Mouse (Mus musculus) kidney, embryonic 14.5 days (tissue): ENCODE results near the gene Arpp21. TPM values are rescaled to one million over a fixed set of nuclear protein-coding genes. Genes with fewer than 3 reads are reported as not detected.

Experiments used
- ATAC-seq: fragments of 200-750 bp; cut with Nextera tagmentation; 2 replicates; pipeline ENCODE4 v1.8.0; 2017; ENCODE audit warnings: moderate number of reproducible peaks, mild to moderate bottlenecking, moderate TSS enrichment, moderate library complexity; ENCODE audit not compliant: low FRiP score, low TSS enrichment
- H3K27ac ChIP-seq: fragments of 300-500 bp; sonication (generic); 2 replicates; pipeline ENCODE4 v1.5.1; 2014; ENCODE audit warnings: low read depth, mild to moderate bottlenecking, low read length, moderate library complexity, mixed read lengths
- H3K27me3 ChIP-seq: fragments of 300-500 bp; sonication (generic); 2 replicates; pipeline ENCODE4 v1.6.1; 2014; ENCODE audit warnings: mild to moderate bottlenecking, low read length; ENCODE audit not compliant: control insufficient read depth, insufficient read depth
- H3K36me3 ChIP-seq: fragments of 300-500 bp; sonication (generic); 2 replicates; pipeline ENCODE4 v1.6.1; 2014; ENCODE audit warnings: low read length, mixed read lengths; ENCODE audit not compliant: control insufficient read depth, insufficient read depth
- H3K4me1 ChIP-seq: fragments of 300-500 bp; sonication (generic); 2 replicates; pipeline ENCODE4 v1.6.1; 2014; ENCODE audit warnings: low read length, mixed read lengths; ENCODE audit not compliant: control insufficient read depth, insufficient read depth
- H3K4me2 ChIP-seq: fragments of 300-500 bp; sonication (generic); replicated peaks from 2 replicates; pipeline ENCODE4 v1.6.1; 2014; ENCODE audit warnings: low read depth, mild to moderate bottlenecking, low read length
- H3K4me3 ChIP-seq: fragments of 300-500 bp; sonication (generic); 2 replicates; pipeline ENCODE4 v1.5.1; 2014; ENCODE audit warnings: mild to moderate bottlenecking, low read length
- H3K9ac ChIP-seq: fragments of 300-500 bp; sonication (generic); 2 replicates; pipeline ENCODE4 v1.6.1; 2014; ENCODE audit warnings: low read depth, mild to moderate bottlenecking, low read length, moderate library complexity
- H3K9me3 ChIP-seq: fragments of 300-500 bp; sonication (generic); 2 replicates; pipeline ENCODE4 v1.6.1; 2016; ENCODE audit warnings: low read length; ENCODE audit not compliant: control insufficient read depth
- WGBS: fragments of 180-500 bp; shearing (Covaris S2); extraction: QIAGEN DNeasy Blood & Tissue Kit; methylation state at CpG from one replicate; pipeline ENCODE4 v1.1.7; 2014; 5-methylcytosine and 5-hydroxymethylcytosine counted together
- polyA plus RNA-seq: library from polyadenylated mRNA; unstranded; fragments of >200 nt; fragmentation: Nextera tagmentation; extraction: Ambion mirVana; gene quantifications from 2 replicates; pipeline ENCODE4 v1.2.1, GENCODE M21; 2014

Arpp21 gene
- polyA plus RNA-seq, 1 experiment from 2014 or later = 0.55 TPM

DNA sequence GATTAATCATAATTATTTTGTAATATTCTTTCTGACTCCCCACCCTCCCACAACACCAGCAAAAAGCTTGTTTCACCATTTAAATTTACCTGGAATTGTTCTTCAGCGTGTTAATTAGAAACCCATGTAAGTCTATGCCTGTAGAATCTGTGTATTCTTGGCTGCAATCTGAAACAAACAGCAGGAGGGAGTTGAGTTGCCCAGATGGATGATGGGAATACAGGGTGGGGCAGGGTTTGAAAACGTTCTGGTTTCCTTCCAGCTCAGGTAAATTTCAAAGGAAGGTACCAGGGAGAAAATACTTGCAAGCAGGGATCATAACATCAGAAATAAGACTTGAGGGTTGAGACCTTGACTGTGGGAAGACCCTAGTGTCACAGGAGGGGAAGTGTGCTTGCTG, 58.2 kb downstream of the Arpp21 start:
- no peak overlapping the region for H3K4me3 ChIP-seq
- no peak overlapping the region for H3K4me2 ChIP-seq
- H3K4me1 ChIP-seq = peaks cover 6% of the 10 kb centered on the region; the same call in 1 of the 2 replicates
- H3K27ac ChIP-seq = no peak overlapping the region
- 73% methylated on average over 2 of the region's 2 CpGs for WGBS
- no peaks in the 10 kb centered on the region for H3K9me3 ChIP-seq
- H3K27me3 ChIP-seq = no peaks in the 10 kb centered on the region
- H3K36me3 ChIP-seq = no peaks in the 10 kb centered on the region
- no peak for ATAC-seq
- H3K9ac ChIP-seq = no peak overlapping the region

DNA sequence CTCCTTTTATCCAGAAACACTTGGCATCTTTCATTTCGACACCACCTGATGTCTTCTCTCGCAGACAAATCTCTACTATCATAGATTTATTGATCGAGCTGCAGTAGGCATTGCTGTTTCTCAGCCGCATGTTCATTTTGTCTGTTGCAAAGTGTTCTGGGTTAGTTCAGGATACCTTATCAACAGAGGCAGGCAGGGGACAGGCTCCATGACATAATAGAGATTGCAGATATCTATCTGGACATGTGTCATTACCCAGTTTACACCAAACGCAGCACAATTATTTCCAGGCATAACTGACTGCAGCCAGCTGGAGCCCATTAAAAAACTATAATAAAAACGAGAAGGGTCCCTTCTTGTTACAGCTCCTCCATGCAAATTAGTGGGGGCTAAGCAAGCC, 59.4 kb downstream of the Arpp21 start:
- H3K9ac ChIP-seq = no peak overlapping the region
- WGBS = 63% methylated on average over 6 of the region's 6 CpGs
- no peaks in the 10 kb centered on the region for H3K27me3 ChIP-seq
- ATAC-seq = no peak
- H3K9me3 ChIP-seq = no peaks in the 10 kb centered on the region
- H3K36me3 ChIP-seq = no peaks in the 10 kb centered on the region
- H3K4me1 ChIP-seq = peaks cover 6% of the 10 kb centered on the region; the same call in 1 of the 2 replicates
- H3K4me2 ChIP-seq = no peak overlapping the region
- no peak overlapping the region for H3K27ac ChIP-seq
- H3K4me3 ChIP-seq = no peak overlapping the region

DNA sequence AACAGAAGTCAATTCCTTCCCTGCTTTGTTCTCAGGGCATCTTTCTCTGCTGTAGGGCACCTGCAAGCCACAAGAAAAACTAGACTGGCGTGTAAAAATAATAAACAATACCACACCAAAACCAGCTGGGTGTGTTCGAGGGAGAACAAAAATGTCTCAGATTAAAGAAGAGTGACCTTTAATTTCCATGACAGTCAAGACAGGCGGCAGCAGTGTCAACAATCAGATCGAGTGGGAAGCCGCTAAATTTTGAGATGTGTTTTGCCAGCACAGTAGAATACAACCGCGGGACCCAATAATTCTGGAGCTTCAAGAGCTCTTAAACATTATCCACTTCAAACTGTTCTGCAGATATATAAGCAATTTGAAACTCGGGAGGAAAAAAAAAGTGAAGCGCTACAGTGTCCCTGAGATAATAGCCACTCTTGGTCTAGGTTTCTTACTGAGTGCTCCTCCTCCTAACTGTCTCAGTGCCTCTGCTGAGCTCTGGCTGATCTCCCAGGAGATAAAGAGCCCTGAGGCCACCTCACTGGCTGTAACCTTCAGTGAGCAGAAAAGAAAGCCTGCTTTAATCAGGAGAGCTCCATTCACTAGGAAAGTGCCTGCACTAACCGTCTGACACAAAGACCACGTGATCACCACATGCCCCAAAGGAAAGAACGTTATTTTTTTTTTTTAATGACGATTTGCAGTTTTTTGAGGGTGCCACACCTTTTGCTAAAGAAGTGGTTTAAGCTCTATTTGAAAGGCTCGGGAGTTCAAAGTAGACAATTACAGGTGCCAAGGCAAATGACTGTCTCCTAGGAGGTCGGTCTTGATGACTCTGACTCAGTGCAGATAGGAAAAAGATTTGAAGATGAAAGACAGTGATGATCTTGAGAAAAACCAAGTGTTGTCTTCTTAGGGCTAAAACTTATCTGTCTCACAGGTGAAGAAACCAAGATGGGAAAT, 61.1 kb downstream of the Arpp21 start:
- 19% methylated on average over 15 of the region's 15 CpGs for WGBS
- Histone ChIP-seq H3K27me3 (no peaks in the 10 kb centered on the region), H3K4me2 (no peak overlapping the region; the same call in 1 of the 2 replicates), H3K9ac (no peak overlapping the region), H3K9me3 (no peaks in the 10 kb centered on the region), H3K4me3 (no peak overlapping the region), H3K27ac (no peak overlapping the region), H3K36me3 (no peaks in the 10 kb centered on the region), H3K4me1 (peaks cover 6% of the 10 kb centered on the region; the same call in 1 of the 2 replicates)
- ATAC-seq = peak; percentile 66; the same call in 1 of the 2 replicates

DNA sequence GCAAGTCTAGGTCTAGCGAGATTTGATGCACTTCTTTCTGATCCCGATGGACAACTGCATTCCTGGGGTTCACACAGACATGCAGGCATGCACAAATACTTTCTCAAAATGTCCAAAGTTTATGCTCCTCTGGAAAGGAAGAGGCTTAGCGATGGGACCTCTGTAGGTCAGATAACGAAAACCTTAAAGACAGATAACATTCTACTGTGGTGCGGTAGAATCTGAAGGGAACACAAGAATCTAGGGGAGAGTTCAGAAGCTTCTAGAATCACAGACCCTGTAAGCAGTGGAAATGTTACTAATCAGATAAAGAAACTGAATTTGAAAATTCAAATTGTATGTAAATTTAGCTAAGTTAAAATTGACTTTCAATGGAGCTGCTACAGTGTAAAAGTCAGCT, 62.0 kb downstream of the Arpp21 start:
- ATAC-seq = no peak
- Histone ChIP-seq H3K27ac (no peak overlapping the region), H3K9ac (no peak overlapping the region), H3K27me3 (no peaks in the 10 kb centered on the region), H3K9me3 (no peaks in the 10 kb centered on the region), H3K4me1 (peaks cover 6% of the 10 kb centered on the region; the same call in 1 of the 2 replicates), H3K36me3 (no peaks in the 10 kb centered on the region), H3K4me3 (no peak overlapping the region), H3K4me2 (no peak overlapping the region)
- WGBS = 84% methylated on average over 5 of the region's 5 CpGs

DNA sequence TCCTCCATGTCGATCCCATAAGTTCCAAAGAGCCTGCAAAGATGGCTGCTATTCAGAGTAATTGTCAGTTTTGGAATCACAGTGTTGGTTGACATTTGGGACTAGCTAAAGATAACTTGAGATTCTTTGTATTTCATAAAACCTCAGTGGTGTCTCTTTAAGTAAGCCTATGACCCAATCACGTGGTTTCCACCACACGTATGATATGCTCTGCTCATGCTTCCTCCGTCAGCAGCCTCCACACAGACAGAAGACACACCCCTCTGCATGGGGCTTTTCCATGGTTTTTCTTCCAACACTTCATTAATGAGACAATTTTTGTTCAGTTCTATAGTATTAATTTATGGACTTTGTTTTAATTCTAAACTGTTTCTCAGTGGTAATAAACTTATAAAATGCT, 71.1 kb downstream of the Arpp21 start:
- Histone ChIP-seq H3K9me3 (no peaks in the 10 kb centered on the region), H3K27me3 (no peaks in the 10 kb centered on the region), H3K4me2 (no peak overlapping the region), H3K27ac (no peak overlapping the region), H3K36me3 (no peaks in the 10 kb centered on the region), H3K4me1 (no peaks in the 10 kb centered on the region), H3K9ac (no peak overlapping the region), H3K4me3 (no peak overlapping the region)
- WGBS = 90% methylated on average over 4 of the region's 4 CpGs
- ATAC-seq = no peak

DNA sequence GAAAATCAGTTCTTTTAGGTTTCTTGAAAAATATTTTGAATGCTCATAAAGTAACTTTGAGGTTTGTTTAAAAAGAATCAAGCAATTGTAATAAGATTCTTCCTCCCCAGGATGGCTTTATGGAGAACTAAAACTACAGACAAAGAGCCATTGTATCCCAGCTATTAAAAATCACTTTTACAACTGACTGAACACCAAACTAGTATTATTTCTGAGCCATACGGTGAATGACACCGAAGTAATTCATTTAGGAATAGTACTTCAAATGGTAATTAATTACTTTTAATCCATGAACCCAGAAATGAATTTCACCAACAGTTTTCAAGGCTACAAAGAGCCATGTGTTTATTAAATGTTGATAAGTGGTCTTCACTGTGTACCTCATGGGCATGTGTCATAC, 74.8 kb downstream of the Arpp21 start:
- H3K4me2 ChIP-seq = no peak overlapping the region
- 81% methylated on average over 2 of the region's 2 CpGs for WGBS
- no peak for ATAC-seq

DNA sequence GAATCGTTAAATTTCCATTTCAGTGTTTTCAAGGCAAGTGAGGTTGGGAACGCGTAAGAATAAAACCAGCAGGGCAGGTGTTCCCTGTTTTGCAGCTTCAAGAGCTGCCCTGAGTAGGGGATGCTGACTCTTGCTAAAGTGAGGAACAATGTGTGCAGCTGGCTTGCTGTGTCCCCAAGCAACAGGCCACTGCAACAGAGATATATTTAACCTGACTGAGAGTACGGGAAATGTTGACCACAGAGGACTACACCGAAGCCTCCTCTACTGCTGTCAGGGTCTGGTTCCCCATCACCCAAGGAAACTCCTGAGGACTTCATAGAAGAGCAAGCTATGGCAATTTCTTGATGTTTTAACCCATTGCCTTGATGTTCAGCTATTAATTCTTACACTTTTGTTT, 81.8 kb downstream of the Arpp21 start:
- no peaks in the 10 kb centered on the region for H3K9me3 ChIP-seq
- no peak overlapping the region for H3K27ac ChIP-seq
- H3K4me3 ChIP-seq = no peak overlapping the region
- no peaks in the 10 kb centered on the region for H3K27me3 ChIP-seq
- ATAC-seq = no peak
- H3K4me2 ChIP-seq = no peak overlapping the region
- no peak overlapping the region for H3K9ac ChIP-seq
- WGBS = 87% methylated on average over 5 of the region's 5 CpGs
- no peaks in the 10 kb centered on the region for H3K36me3 ChIP-seq
- no peaks in the 10 kb centered on the region for H3K4me1 ChIP-seq

More for the DNA sequence above, 74.8 kb downstream of the Arpp21 start:
- no peak overlapping the region for H3K9ac ChIP-seq
- no peaks in the 10 kb centered on the region for H3K36me3 ChIP-seq
- no peak overlapping the region for H3K4me3 ChIP-seq
- H3K27me3 ChIP-seq = no peaks in the 10 kb centered on the region
- H3K4me1 ChIP-seq = no peaks in the 10 kb centered on the region
- no peaks in the 10 kb centered on the region for H3K9me3 ChIP-seq
- no peak overlapping the region for H3K27ac ChIP-seq

DNA sequence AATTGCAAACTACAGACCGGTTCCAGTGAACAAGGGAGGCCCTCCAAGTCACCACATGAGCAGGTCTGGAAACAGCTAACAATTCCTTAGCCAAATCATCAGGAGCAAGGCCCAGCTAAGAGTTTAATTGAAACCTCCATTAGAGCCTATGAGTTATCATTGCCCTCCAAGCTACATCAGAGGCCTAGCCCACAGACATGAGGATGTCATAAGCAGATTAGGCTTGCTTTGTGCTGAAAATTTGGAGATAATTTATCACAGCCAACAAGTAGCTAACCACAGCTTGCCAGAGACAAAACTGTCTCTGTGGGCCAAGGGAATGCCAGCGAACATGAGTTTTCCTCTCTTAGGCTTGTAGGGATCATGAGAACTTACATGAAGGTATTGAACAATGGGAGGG, 83.0 kb downstream of the Arpp21 start:
- no peak overlapping the region for H3K9ac ChIP-seq
- 93% methylated on average over 2 of the region's 2 CpGs for WGBS
- no peaks in the 10 kb centered on the region for H3K27me3 ChIP-seq
- no peaks in the 10 kb centered on the region for H3K4me1 ChIP-seq
- ATAC-seq = no peak
- no peak overlapping the region for H3K27ac ChIP-seq
- H3K9me3 ChIP-seq = no peaks in the 10 kb centered on the region
- H3K36me3 ChIP-seq = no peaks in the 10 kb centered on the region
- H3K4me3 ChIP-seq = no peak overlapping the region
- H3K4me2 ChIP-seq = no peak overlapping the region

DNA sequence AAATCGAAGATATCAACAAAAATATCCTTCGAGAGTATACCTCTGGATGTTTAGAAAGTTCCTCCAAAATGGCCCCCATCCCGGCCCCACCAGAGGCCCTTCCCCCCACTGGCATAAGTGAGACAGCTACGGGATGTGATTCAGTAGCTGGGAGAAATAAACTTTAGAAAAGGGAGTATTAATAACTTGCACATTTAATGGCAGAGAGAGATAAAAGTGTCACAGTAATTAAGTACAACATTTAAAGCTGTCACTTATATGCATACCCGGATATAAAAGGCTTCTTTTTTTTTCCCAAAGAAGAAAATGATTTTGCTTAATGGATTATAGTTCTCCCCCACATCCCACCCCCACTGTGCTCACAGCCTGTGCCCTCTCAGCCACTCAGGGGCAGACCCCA, 84.6 kb downstream of the Arpp21 start:
- Histone ChIP-seq H3K4me2 (no peak overlapping the region), H3K4me1 (no peaks in the 10 kb centered on the region), H3K27ac (no peak overlapping the region), H3K4me3 (no peak overlapping the region), H3K36me3 (no peaks in the 10 kb centered on the region), H3K9me3 (no peaks in the 10 kb centered on the region), H3K9ac (no peak overlapping the region), H3K27me3 (no peaks in the 10 kb centered on the region)
- WGBS = 45% methylated on average over 5 of the region's 5 CpGs
- peak; percentile 72 for ATAC-seq
